Mouse (Mus musculus) cortical plate, adult 2 months (tissue): ENCODE measurements at regions not wholly inside any gene's neighbourhood (a gene's known extent, or its start where the extent isn't known, plus 50 kb on each side); places are given as distances from the start of the nearest gene placed in this dataset.

Experiments used
- CTCF ChIP-seq: fragments of 200-500 bp; IDR thresholded peaks from 2 replicates; pipeline ENCODE4 v1.5.1; 2011; ENCODE audit warnings: mild to moderate bottlenecking, control low read depth, low read length; ENCODE audit not compliant: insufficient read depth; ENCODE audit errors: extremely low read depth
- POLR2A ChIP-seq: fragments of 200-500 bp; IDR thresholded peaks from 2 replicates; pipeline ENCODE4 v1.6.1; 2011; ENCODE audit warnings: mild to moderate bottlenecking, low read length, control low read depth; ENCODE audit not compliant: insufficient read depth; ENCODE audit errors: extremely low read depth

DNA sequence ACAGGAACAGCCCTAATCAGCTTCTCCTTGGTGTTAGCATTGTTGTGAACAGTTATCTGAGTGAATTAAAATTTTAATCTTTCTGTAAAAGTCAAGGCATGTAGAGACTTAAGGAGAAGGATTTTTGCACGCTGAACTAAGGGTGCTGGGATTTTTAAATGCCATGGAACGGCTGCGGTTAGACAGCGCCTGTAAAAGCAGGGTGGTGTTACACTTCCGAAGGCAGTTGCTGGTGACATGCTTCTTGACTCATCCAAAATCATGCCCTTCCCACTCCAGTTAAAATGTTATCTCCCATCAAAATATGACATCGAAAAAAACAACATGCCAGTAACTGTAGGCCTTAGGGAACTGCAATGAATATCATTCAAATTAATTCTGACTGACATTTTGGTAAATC lies 193.8 kb upstream of the Prkd1 start:
- no peak for TF ChIP-seq CTCF
- TF ChIP-seq POLR2A, result no peak
